8 mouse cellular contexts compared by ENCODE assay signal in genomic region chr8:124521946-124522345, GRCm38 (mm10). TPM values are rescaled to one million over a fixed set of nuclear protein-coding genes. Genes with fewer than 3 reads are reported as not detected.
DNase-seq lines count a peak whose midpoint lies in the region; ATAC-seq and TF ChIP-seq lines count a peak whose summit lies in the region.
"Had no signal": no experiment of that assay in that cellular context is flagged by ENCODE, and none has a peak within 500 bp of the region (broad histone marks: within the 10 kb centered on the region; RNA-seq: fewer than 3 reads in every experiment).

No protein-coding gene starts in this region.

- H3K27me3 ChIP-seq in megakaryocyte, embryonic 14.5 days (replicated peaks) = peaks cover 1% of the 10 kb centered on the region
- no peaks in the 10 kb centered on the region for H3K27me3 ChIP-seq in hindbrain, postnatal 0 days (ENCODE audit: insufficient read depth, low read length)
- H3K27me3 ChIP-seq in liver, embryonic 14.5 days (ENCODE audit: control insufficient read depth, insufficient read depth, low read length) = no peaks in the 10 kb centered on the region

- no peak for TF ChIP-seq CTCF in hindbrain, postnatal 0 days (IDR thresholded peaks at IDR 0.05; ENCODE audit: low read depth)
- TF ChIP-seq CTCF in liver, embryonic 14.5 days (IDR thresholded peaks at IDR 0.05; ENCODE audit: low read depth) = no peak

- peak overlapping the region; percentile 90 for H3K4me2 ChIP-seq in hindbrain, postnatal 0 days (ENCODE audit: low read depth, low read length)
- H3K4me2 ChIP-seq in liver, embryonic 14.5 days (ENCODE audit: low read depth) = peak overlapping the region; percentile 77

- peak overlapping the region; percentile 98 for H3K4me3 ChIP-seq in megakaryocyte, embryonic 14.5 days (replicated peaks)
- H3K4me3 ChIP-seq in hindbrain, postnatal 0 days (ENCODE audit: low read length) = peak overlapping the region; percentile 74; the same call in 1 of the 2 replicates
- peak overlapping the region; percentile 14 to 84; a peak in 2 of 4 replicates for H3K4me3 ChIP-seq in liver, embryonic 14.5 days (ENCODE audit: insufficient read depth in 1 of 2, low read depth in 2 of 2, low read length in 2 of 2)

- peaks cover 61% of the 10 kb centered on the region for H3K4me1 ChIP-seq in megakaryocyte, embryonic 14.5 days
- peaks cover 9% of the 10 kb centered on the region for H3K4me1 ChIP-seq in hindbrain, postnatal 0 days (ENCODE audit: insufficient read depth, low read length)
- H3K4me1 ChIP-seq in liver, embryonic 14.5 days (replicated peaks; ENCODE audit: control insufficient read depth in 2 of 2, insufficient read depth in 2 of 2, low read length in 1 of 2) = peaks cover 5 to 13% of the 10 kb centered on the region in 2 experiments

- DNase-seq in hindbrain, postnatal 0 days (ENCODE audit: low spot score) = no peak
- DNase-seq in liver, embryonic 14.5 days (ENCODE audit: low read depth in 3 of 3, low spot score in 3 of 3) = no peak
- DNase-seq in thymus, postnatal 36 days = no peak
- no peak for DNase-seq in ovary, postnatal 14 days (ENCODE audit: low spot score)
- no peak for DNase-seq in right cerebral cortex, postnatal 14 days
- DNase-seq: lung, postnatal 36 days had no signal

- peaks cover 10% of the 10 kb centered on the region for H3K9me3 ChIP-seq in megakaryocyte, embryonic 14.5 days
- H3K9me3 ChIP-seq in hindbrain, postnatal 0 days (ENCODE audit: low read length) = no peaks in the 10 kb centered on the region
- H3K9me3 ChIP-seq in liver, embryonic 14.5 days (ENCODE audit: control insufficient read depth, low read length) = no peaks in the 10 kb centered on the region

- peak overlapping the region; percentile 82; the same call in 1 of the 2 replicates for H3K9ac ChIP-seq in hindbrain, postnatal 0 days (replicated peaks; ENCODE audit: low read length)
- H3K9ac ChIP-seq in liver, embryonic 14.5 days (replicated peaks) = peak overlapping the region; percentile 9; the same call in 1 of the 2 replicates

- no peak for ATAC-seq in megakaryocyte, adult 5-6 weeks (ENCODE audit: poor library complexity, severe bottlenecking)
- ATAC-seq in hindbrain, postnatal 0 days = no peak
- no peak for ATAC-seq in liver, embryonic 14.5 days (ENCODE audit: insufficient read depth)

- H3K36me3 ChIP-seq in megakaryocyte, embryonic 14.5 days (replicated peaks; ENCODE audit: low read length) = peaks cover 47% of the 10 kb centered on the region
- peaks cover 13% of the 10 kb centered on the region; the same call in 1 of the 2 replicates for H3K36me3 ChIP-seq in hindbrain, postnatal 0 days (ENCODE audit: insufficient read depth, low read length)
- H3K36me3 ChIP-seq in liver, embryonic 14.5 days (replicated peaks; ENCODE audit: control insufficient read depth, insufficient read depth, low read depth) = peaks cover 3% of the 10 kb centered on the region; the same call in 1 of the 2 replicates

- no peak overlapping the region for H3K27ac ChIP-seq in hindbrain, postnatal 0 days
- no peak overlapping the region for H3K27ac ChIP-seq in liver, embryonic 14.5 days

- TF ChIP-seq EP300 in liver, embryonic 14.5 days (IDR thresholded peaks at IDR 0.05; ENCODE audit: low read depth) = no peak

- 91% methylated on average over 6 of the region's 6 CpGs for WGBS in hindbrain, postnatal 0 days
- 86% methylated on average over 6 of the region's 6 CpGs for WGBS in liver, embryonic 14.5 days (ENCODE audit: insufficient replicate concordance)

RNA-seq across cellular contexts. Expression of gene Cog2, which starts 1.4 kb away (rescaled TPM):
- polyA plus RNA-seq in megakaryocyte, embryonic 14.5 days (2012; ENCODE audit: insufficient read depth, low replicate concordance) = 10.4 and 14.3 TPM in 2 replicates
- total RNA-seq in megakaryocyte, adult 5-6 weeks (2015) = 11.0 and 14.4 TPM in 2 replicates
- total RNA-seq in megakaryocyte, adult 5-6 weeks (2017) = 16.7 and 21.7 TPM in 2 replicates
- total RNA-seq in hindbrain, postnatal 0 days (2014; rRNA removed) = 29.4 and 30.0 TPM in 2 replicates
- 17.3 and 21.4 TPM in 2 replicates for polyA plus RNA-seq in hindbrain, postnatal 0 days (2015; fragmentation: Nextera tagmentation; extraction: Ambion mirVana)
- polyA plus RNA-seq in liver, embryonic 14.5 days (2012; rRNA removed) = 7.4 and 10.0 TPM in 2 replicates
- polyA plus RNA-seq in liver, embryonic 14.5 days (2014; fragmentation: Nextera tagmentation; extraction: Ambion mirVana) = 15.0 and 16.9 TPM in 2 replicates

RNA-seq across cellular contexts. Expression of gene Agt, which starts 47.6 kb away (rescaled TPM):
- polyA plus RNA-seq in megakaryocyte, embryonic 14.5 days (2012; ENCODE audit: insufficient read depth, low replicate concordance) = 0.27 TPM in 1 of 2 replicates, not detected in the other
- total RNA-seq in megakaryocyte, adult 5-6 weeks (2015) = 0.27 TPM in 1 of 2 replicates, not detected in the other
- 0.11 and 0.94 TPM in 2 replicates for total RNA-seq in megakaryocyte, adult 5-6 weeks (2017)
- 101 and 162 TPM in 2 replicates for total RNA-seq in hindbrain, postnatal 0 days (2014; rRNA removed)
- polyA plus RNA-seq in hindbrain, postnatal 0 days (2015; fragmentation: Nextera tagmentation; extraction: Ambion mirVana) = 95.3 and 112 TPM in 2 replicates
- polyA plus RNA-seq in liver, embryonic 14.5 days (2012; rRNA removed) = 63.3 and 73.0 TPM in 2 replicates
- polyA plus RNA-seq in liver, embryonic 14.5 days (2014; fragmentation: Nextera tagmentation; extraction: Ambion mirVana) = 94.2 and 94.5 TPM in 2 replicates

RNA-seq across cellular contexts. Expression of gene Capn9, which starts 54.0 kb away (rescaled TPM):
- not detected in 2 replicates for polyA plus RNA-seq in megakaryocyte, embryonic 14.5 days (2012; ENCODE audit: insufficient read depth, low replicate concordance)
- total RNA-seq in megakaryocyte, adult 5-6 weeks (2015) = not detected in 2 replicates
- total RNA-seq in megakaryocyte, adult 5-6 weeks (2017) = not detected in 2 replicates
- not detected in 2 replicates for total RNA-seq in hindbrain, postnatal 0 days (2014; rRNA removed)
- 0.29 and 0.39 TPM in 2 replicates for polyA plus RNA-seq in hindbrain, postnatal 0 days (2015; fragmentation: Nextera tagmentation; extraction: Ambion mirVana)
- polyA plus RNA-seq in liver, embryonic 14.5 days (2012; rRNA removed) = not detected in 2 replicates
- not detected in 2 replicates for polyA plus RNA-seq in liver, embryonic 14.5 days (2014; fragmentation: Nextera tagmentation; extraction: Ambion mirVana)

Comparison
In these comparisons a context has a peak if more than half of its experiments do, and no peak if none do; other contexts are left out.
1. RNA of gene Agt, which starts 47.6 kb away (polyA plus RNA-seq): 95.3 to 112 TPM in hindbrain, postnatal 0 days and 63.3 to 94.5 TPM in liver, embryonic 14.5 days; 0.27 TPM in megakaryocyte, embryonic 14.5 days; every median in the first group is over 10 times any median in the second.
2. Peak in every context shown above with its lines, with median percentiles within 50 percentile points of each other: H3K4me3 ChIP-seq.